8 mouse cellular contexts compared by ENCODE assay signal in genomic region chr9:14614931-14615880, GRCm38 (mm10). TPM values are rescaled to one million over a fixed set of nuclear protein-coding genes. Genes with fewer than 3 reads are reported as not detected.
DNase-seq lines count a peak whose midpoint lies in the region; ATAC-seq and TF ChIP-seq lines count a peak whose summit lies in the region.

No protein-coding gene starts in this region.

- H3K27me3 ChIP-seq in kidney, adult 2 months (replicated peaks; ENCODE audit: control insufficient read depth, insufficient read depth, low read length): no peaks in the 10 kb centered on the region
- H3K27me3 ChIP-seq in lung, embryonic 15.5 days: no peaks in the 10 kb centered on the region
- no peaks in the 10 kb centered on the region for H3K27me3 ChIP-seq in stomach, embryonic 15.5 days (replicated peaks)

- peak overlapping the region; percentile 96 for H3K9ac ChIP-seq in lung, embryonic 15.5 days
- peak overlapping the region; percentile 93 for H3K9ac ChIP-seq in stomach, embryonic 15.5 days

- H3K4me1 ChIP-seq in kidney, adult 2 months (ENCODE audit: control insufficient read depth, insufficient read depth, low read length): no peaks in the 10 kb centered on the region; the same call in 1 of the 2 replicates
- H3K4me1 ChIP-seq in lung, embryonic 15.5 days: peaks cover 38% of the 10 kb centered on the region
- peaks cover 23% of the 10 kb centered on the region for H3K4me1 ChIP-seq in stomach, embryonic 15.5 days

- peak overlapping the region; percentile 85 for H3K4me3 ChIP-seq in kidney, adult 2 months (ENCODE audit: insufficient read depth, low read depth, low read length)
- H3K4me3 ChIP-seq in lung, embryonic 15.5 days: peak overlapping the region; percentile 81
- H3K4me3 ChIP-seq in stomach, embryonic 15.5 days (replicated peaks): peak overlapping the region; percentile 71

- no peaks in the 10 kb centered on the region for H3K9me3 ChIP-seq in lung, embryonic 15.5 days
- no peaks in the 10 kb centered on the region for H3K9me3 ChIP-seq in stomach, embryonic 15.5 days

- no peak for TF ChIP-seq POLR2A in kidney, adult 2 months (IDR thresholded peaks at IDR 0.05; ENCODE audit: low read depth, low read length)

- peak overlapping the region; percentile 81 for H3K4me2 ChIP-seq in lung, embryonic 15.5 days
- peak overlapping the region; percentile 55 for H3K4me2 ChIP-seq in stomach, embryonic 15.5 days

- WGBS in kidney, adult 2 months: 13% methylated on average over 33 of the region's 33 CpGs
- 13% methylated on average over 27 of the region's 33 CpGs for whole genome bisulfite sequencing in lung, embryonic 15.5 days
- 12% methylated on average over 32 of the region's 33 CpGs for WGBS in stomach, embryonic 15.5 days

- peak; percentile 87 for ATAC-seq in lung, embryonic 15.5 days (ENCODE audit: borderline replicate concordance, extremely low read depth, low FRiP score, low TSS enrichment)
- ATAC-seq in stomach, embryonic 15.5 days (ENCODE audit: insufficient read depth, low FRiP score, low read depth): peak; percentile 84

- DNase-seq in right cerebral cortex, adult 18-20 months: peak; percentile 20
- no peak for DNase-seq in right cerebral cortex, postnatal 36 days (ENCODE audit: low spot score in 2 of 2)
- DNase-seq in cerebellum, postnatal 25 days: peak; percentile 25 to 50
- peak; percentile 63 to 74 for DNase-seq in gastrocnemius, postnatal 4 days (ENCODE audit: low spot score in 2 of 2)
- peak; percentile 60 for DNase-seq in kidney, adult 2 months
- no peak for DNase-seq in spleen, adult 18-20 months

- TF ChIP-seq CTCF in kidney, adult 2 months (conservative IDR thresholded peaks at IDR 0.05; ENCODE audit: insufficient read depth, insufficient read length, low read depth, low read length): no peak

- no peaks in the 10 kb centered on the region for H3K36me3 ChIP-seq in kidney, adult 2 months (ENCODE audit: control insufficient read depth, insufficient read depth, low read length)
- H3K36me3 ChIP-seq in lung, embryonic 15.5 days: no peaks in the 10 kb centered on the region
- H3K36me3 ChIP-seq in stomach, embryonic 15.5 days: no peaks in the 10 kb centered on the region

- peak overlapping the region; percentile 85 for H3K27ac ChIP-seq in kidney, adult 2 months (ENCODE audit: insufficient read depth, low read depth, low read length)
- peak overlapping the region; percentile 82 for H3K27ac ChIP-seq in lung, embryonic 15.5 days
- H3K27ac ChIP-seq in stomach, embryonic 15.5 days: peak overlapping the region; percentile 80

RNA-seq across cellular contexts. Expression of gene Amotl1, which starts 29.6 kb away (rescaled TPM):
- 100 to 1,000 TPM; 330 to 368 TPM for total RNA-seq in gastrocnemius, postnatal 4 days (2021)
- polyA plus RNA-seq in kidney, adult 2 months (2012; rRNA removed): 15.5 and 19.4 TPM in 2 replicates
- 17.7 and 19.1 TPM in 2 replicates for polyA plus RNA-seq in lung, embryonic 15.5 days (2015; fragmentation: Nextera tagmentation; extraction: Ambion mirVana)
- polyA plus RNA-seq in stomach, embryonic 15.5 days (2015; fragmentation: Nextera tagmentation; extraction: Ambion mirVana): 16.8 and 17.2 TPM in 2 replicates

Comparison
In these comparisons a context has a peak if more than half of its experiments do, and no peak if none do; other contexts are left out.
1. DNase-seq: peak in right cerebral cortex, adult 18-20 months (single experiment), cerebellum, postnatal 25 days (2 of 2), gastrocnemius, postnatal 4 days (2 of 2) and kidney, adult 2 months (single experiment); none in right cerebral cortex, postnatal 36 days (0 of 2) and spleen, adult 18-20 months (0 of 2).
2. Peak in every context shown above with its lines, with median percentiles within 50 percentile points of each other: H3K27ac ChIP-seq and H3K4me3 ChIP-seq.